Mouse (Mus musculus): Measurements from ENCODE around the gene Vmp1. TPM values are rescaled to one million over a fixed set of nuclear protein-coding genes. Genes with fewer than 3 reads are reported as not detected.

The Vmp1 gene
- total and polyA plus RNA-seq, 2 experiments from 2014 or later, result 45.3 to 136 TPM

DNA sequence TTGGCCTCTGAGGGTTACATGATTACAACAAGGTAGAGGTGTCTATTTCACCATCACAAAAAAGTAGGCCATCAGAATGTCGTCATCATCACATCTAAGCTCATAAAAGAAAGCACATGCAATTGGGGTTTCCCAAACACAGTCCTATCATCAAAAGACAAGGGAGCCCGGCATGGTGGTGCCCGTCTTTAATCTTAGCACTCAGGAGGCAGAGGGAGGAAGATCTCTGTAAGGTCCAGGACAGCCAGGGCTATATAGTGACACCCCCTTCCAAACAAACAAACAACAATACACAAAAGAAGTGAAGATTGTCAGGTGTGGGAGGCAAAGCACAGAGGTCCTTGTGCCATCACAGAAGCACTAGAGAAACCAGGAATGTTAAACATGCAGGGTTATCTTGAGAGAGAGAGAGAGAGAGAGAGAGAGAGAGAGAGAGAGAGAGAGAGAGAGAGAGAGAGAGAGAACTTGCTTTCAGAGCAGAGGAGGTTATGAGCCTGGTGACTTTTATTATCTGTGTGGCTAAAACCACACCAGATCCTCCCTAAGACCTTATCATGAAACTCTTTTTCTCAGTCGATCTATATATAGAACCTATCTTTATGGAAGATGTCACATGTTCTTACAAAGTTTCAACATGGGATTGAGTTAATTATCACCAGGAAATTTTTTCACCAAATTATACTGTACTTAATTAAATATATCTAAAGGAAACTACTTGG is 26.6 kb downstream of the Vmp1 start:
- DNase-seq (ENCODE audit: low spot score) (no peak), ATAC-seq (ENCODE audit: low FRiP score) (no peak)
- no peaks in the 10 kb centered on the region for H3K9me3 ChIP-seq (ENCODE audit: low read length)
- TF ChIP-seq CTCF (IDR thresholded peaks at IDR 0.05), result no peak
- no peak overlapping the region for H3K9ac ChIP-seq (replicated peaks; ENCODE audit: low read length, poor library complexity, severe bottlenecking)
- WGBS, result 93% methylated on average over 4 of the region's 4 CpGs
- no peak overlapping the region for H3K4me3 ChIP-seq (ENCODE audit: low read depth, low read length)
- H3K27ac ChIP-seq (ENCODE audit: low read depth, low read length), result no peak overlapping the region
- H3K4me1 ChIP-seq (ENCODE audit: insufficient read depth, low read length), result no peaks in the 10 kb centered on the region
- H3K36me3 ChIP-seq (ENCODE audit: insufficient read depth, low read length), result no peaks in the 10 kb centered on the region; the same call in 1 of the 2 replicates
- no peak overlapping the region for H3K4me2 ChIP-seq (ENCODE audit: low read depth, low read length, poor library complexity, severe bottlenecking)
- H3K27me3 ChIP-seq (ENCODE audit: insufficient read depth, low read length), result no peaks in the 10 kb centered on the region

- H3K27ac ChIP-seq (ENCODE audit: low read depth, low read length), result no peak overlapping the region
- ATAC-seq (ENCODE audit: low FRiP score), result no peak
These were observed 28.0 kb downstream of the Vmp1 start for GRCm38 (mm10) chr11:86655671-86656070.

GRCm38 (mm10) chr11:86654096-86654495 is 29.5 kb downstream of the Vmp1 start:
- ATAC-seq (ENCODE audit: low FRiP score) (no peak), DNase-seq (ENCODE audit: low spot score) (no peak)
- Histone ChIP-seq H3K4me2 (ENCODE audit: low read depth, low read length, poor library complexity, severe bottlenecking) (no peak overlapping the region), H3K4me3 (ENCODE audit: low read depth, low read length) (no peak overlapping the region), H3K4me1 (ENCODE audit: insufficient read depth, low read length) (no peaks in the 10 kb centered on the region), H3K9me3 (ENCODE audit: low read length) (no peaks in the 10 kb centered on the region), H3K27me3 (ENCODE audit: insufficient read depth, low read length) (no peaks in the 10 kb centered on the region), H3K9ac (replicated peaks; ENCODE audit: low read length, poor library complexity, severe bottlenecking) (no peak overlapping the region), H3K27ac (ENCODE audit: low read depth, low read length) (no peak overlapping the region), H3K36me3 (ENCODE audit: insufficient read depth, low read length) (no peaks in the 10 kb centered on the region)
- 91% methylated on average over 4 of the region's 4 CpGs for WGBS
- no peak for TF ChIP-seq CTCF (IDR thresholded peaks at IDR 0.05)

More at GRCm38 (mm10) chr11:86655671-86656070, 28.0 kb downstream of the Vmp1 start:
- Histone ChIP-seq H3K4me1 (ENCODE audit: insufficient read depth, low read length) (no peaks in the 10 kb centered on the region), H3K9ac (replicated peaks; ENCODE audit: low read length, poor library complexity, severe bottlenecking) (no peak overlapping the region), H3K27me3 (ENCODE audit: insufficient read depth, low read length) (no peaks in the 10 kb centered on the region), H3K9me3 (ENCODE audit: low read length) (no peaks in the 10 kb centered on the region), H3K36me3 (ENCODE audit: insufficient read depth, low read length) (no peaks in the 10 kb centered on the region), H3K4me3 (ENCODE audit: low read depth, low read length) (no peak overlapping the region), H3K4me2 (ENCODE audit: low read depth, low read length, poor library complexity, severe bottlenecking) (no peak overlapping the region)
- TF ChIP-seq CTCF (IDR thresholded peaks at IDR 0.05), result peak; percentile 72
- DNase-seq (ENCODE audit: low spot score), result peak; percentile 72
- WGBS, result 81% methylated on average over 1 of the region's 1 CpGs

GRCm38 (mm10) chr11:86653446-86653845 is 30.2 kb downstream of the Vmp1 start:
- DNase-seq (ENCODE audit: low spot score) (peak; percentile 78), ATAC-seq (ENCODE audit: low FRiP score) (no peak)
- WGBS, result 47% methylated on average over 3 of the region's 3 CpGs
- H3K4me2 ChIP-seq (ENCODE audit: low read depth, low read length, poor library complexity, severe bottlenecking), result no peak overlapping the region
- peak; percentile 81 for TF ChIP-seq CTCF (IDR thresholded peaks at IDR 0.05)
- H3K9ac ChIP-seq (replicated peaks; ENCODE audit: low read length, poor library complexity, severe bottlenecking), result no peak overlapping the region
- no peak overlapping the region for H3K27ac ChIP-seq (ENCODE audit: low read depth, low read length)
- H3K27me3 ChIP-seq (ENCODE audit: insufficient read depth, low read length), result no peaks in the 10 kb centered on the region
- no peaks in the 10 kb centered on the region for H3K36me3 ChIP-seq (ENCODE audit: insufficient read depth, low read length)
- H3K4me3 ChIP-seq (ENCODE audit: low read depth, low read length), result no peak overlapping the region
- no peaks in the 10 kb centered on the region for H3K4me1 ChIP-seq (ENCODE audit: insufficient read depth, low read length)
- H3K9me3 ChIP-seq (ENCODE audit: low read length), result no peaks in the 10 kb centered on the region

DNA sequence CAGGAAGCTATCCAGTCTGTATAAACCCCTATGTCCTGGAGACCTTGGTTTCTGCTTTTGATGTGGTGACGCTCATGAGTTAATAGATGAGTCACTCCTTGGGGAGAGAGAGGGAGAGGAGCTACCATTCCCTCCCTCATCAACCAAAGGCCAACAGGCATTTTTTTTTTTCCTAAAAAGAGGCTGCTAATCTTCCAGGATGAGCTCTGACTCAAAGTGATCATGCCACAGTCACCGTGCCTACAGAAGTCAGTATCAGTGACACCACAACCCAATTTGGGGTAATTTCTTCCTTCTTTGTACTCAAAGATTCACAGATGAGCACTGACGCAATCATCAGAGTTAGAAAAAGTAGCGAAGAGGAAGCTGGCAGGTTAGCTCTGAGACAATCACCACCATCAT is 31.1 kb downstream of the Vmp1 start:
- H3K4me1 ChIP-seq (ENCODE audit: insufficient read depth, low read length), result no peaks in the 10 kb centered on the region
- H3K4me2 ChIP-seq (ENCODE audit: low read depth, low read length, poor library complexity, severe bottlenecking), result no peak overlapping the region
- no peak for TF ChIP-seq CTCF (IDR thresholded peaks at IDR 0.05)
- no peak overlapping the region for H3K27ac ChIP-seq (ENCODE audit: low read depth, low read length)
- H3K4me3 ChIP-seq (ENCODE audit: low read depth, low read length), result no peak overlapping the region
- H3K9ac ChIP-seq (replicated peaks; ENCODE audit: low read length, poor library complexity, severe bottlenecking), result no peak overlapping the region
- WGBS, result 93% methylated on average over 4 of the region's 4 CpGs
- ATAC-seq (ENCODE audit: low FRiP score) (no peak), DNase-seq (ENCODE audit: low spot score) (no peak)
- H3K9me3 ChIP-seq (ENCODE audit: low read length), result no peaks in the 10 kb centered on the region
- no peaks in the 10 kb centered on the region for H3K27me3 ChIP-seq (ENCODE audit: insufficient read depth, low read length)
- H3K36me3 ChIP-seq (ENCODE audit: insufficient read depth, low read length), result no peaks in the 10 kb centered on the region

DNA sequence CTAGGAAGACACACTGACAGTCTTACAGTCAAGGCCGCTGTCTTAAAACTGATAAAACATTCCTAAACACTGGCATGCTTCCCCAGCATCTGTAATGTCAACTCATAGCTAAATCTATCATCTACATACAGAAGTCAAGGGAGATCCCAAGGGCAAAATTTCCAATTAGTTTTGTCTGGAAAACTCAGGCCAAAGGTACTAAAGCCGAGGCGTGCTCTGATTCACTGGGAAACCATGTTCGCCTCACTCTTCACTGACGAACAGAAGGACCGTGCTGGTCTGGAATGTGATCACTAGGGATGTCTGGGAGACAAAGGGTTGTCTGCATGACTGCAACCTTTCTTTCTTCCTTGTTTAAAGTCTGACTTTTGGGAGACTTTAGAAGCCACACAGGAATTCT is 33.0 kb downstream of the Vmp1 start:
- TF ChIP-seq CTCF (IDR thresholded peaks at IDR 0.05), result no peak
- WGBS, result 53% methylated on average over 6 of the region's 6 CpGs
- no peak for ATAC-seq (ENCODE audit: low FRiP score)
- Histone ChIP-seq H3K4me3 (ENCODE audit: low read depth, low read length) (no peak overlapping the region), H3K4me2 (ENCODE audit: low read depth, low read length, poor library complexity, severe bottlenecking) (no peak overlapping the region), H3K9me3 (ENCODE audit: low read length) (no peaks in the 10 kb centered on the region), H3K27ac (ENCODE audit: low read depth, low read length) (no peak overlapping the region), H3K36me3 (ENCODE audit: insufficient read depth, low read length) (no peaks in the 10 kb centered on the region), H3K27me3 (ENCODE audit: insufficient read depth, low read length) (no peaks in the 10 kb centered on the region), H3K4me1 (ENCODE audit: insufficient read depth, low read length) (no peaks in the 10 kb centered on the region), H3K9ac (replicated peaks; ENCODE audit: low read length, poor library complexity, severe bottlenecking) (no peak overlapping the region)
- no peak for DNase-seq (ENCODE audit: low spot score)

Data from midbrain, postnatal 0 days (tissue).